Comparison of ENCODE assay signal across 8 mouse cellular contexts in the genomic region with DNA sequence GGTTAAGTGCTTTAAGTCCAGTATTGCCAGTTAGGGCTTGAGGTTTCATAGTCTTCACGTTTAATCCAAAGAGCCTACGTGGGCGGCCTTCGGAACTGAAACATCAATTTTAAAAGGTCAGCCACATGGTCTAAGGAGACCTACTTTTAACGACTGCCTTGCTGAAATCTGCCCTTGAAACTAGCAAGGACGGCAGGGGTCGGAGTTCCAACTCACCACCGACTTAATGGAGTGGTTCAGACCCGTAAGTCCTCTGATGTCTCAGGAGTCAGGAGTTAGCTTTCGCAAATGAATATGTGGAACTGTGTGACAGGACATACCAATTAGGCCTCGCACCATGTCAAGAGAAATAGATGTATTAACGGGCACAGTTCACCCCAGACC. TPM values are rescaled to one million over a fixed set of nuclear protein-coding genes. Genes with fewer than 3 reads are reported as not detected.
DNase-seq lines count a peak whose midpoint lies in the region; ATAC-seq and TF ChIP-seq lines count a peak whose summit lies in the region.

No protein-coding gene starts in this region.

- H3K4me3 ChIP-seq in heart, embryonic 11.5 days (ENCODE audit: low read depth, low read length), result peak overlapping the region; percentile 89
- H3K4me3 ChIP-seq in ES-E14 (ENCODE audit: insufficient read depth in 1 of 2, low read depth in 1 of 2, low read length in 2 of 2, poor library complexity in 1 of 2, severe bottlenecking in 1 of 2), result peak overlapping the region; percentile 73 to 88
- H3K4me3 ChIP-seq in hindbrain, embryonic 10.5 days, result peak overlapping the region; percentile 68
- peak overlapping the region; percentile 99 for H3K4me3 ChIP-seq in megakaryocyte, embryonic 14.5 days (replicated peaks)

- H3K27ac ChIP-seq in heart, embryonic 11.5 days (ENCODE audit: low read depth, low read length), result peak overlapping the region; percentile 86
- peak overlapping the region; percentile 41 for H3K27ac ChIP-seq in ES-E14 (ENCODE audit: insufficient read depth, low read depth, low read length, poor library complexity, severe bottlenecking)
- peak overlapping the region; percentile 87 for H3K27ac ChIP-seq in hindbrain, embryonic 10.5 days

- no peaks in the 10 kb centered on the region for H3K9me3 ChIP-seq in heart, embryonic 11.5 days (replicated peaks; ENCODE audit: control insufficient read depth, low read length)
- no peaks in the 10 kb centered on the region for H3K9me3 ChIP-seq in ES-E14 (ENCODE audit: control insufficient read depth, insufficient read depth, low read depth, low read length)
- no peaks in the 10 kb centered on the region for H3K9me3 ChIP-seq in hindbrain, embryonic 10.5 days
- no peaks in the 10 kb centered on the region for H3K9me3 ChIP-seq in megakaryocyte, embryonic 14.5 days

- no peak for ATAC-seq in heart, embryonic 11.5 days (replicated peaks; ENCODE audit: insufficient number of reproducible peaks, low FRiP score, low TSS enrichment)

- H3K4me2 ChIP-seq in heart, embryonic 11.5 days, result peak overlapping the region; percentile 95

- no peak for DNase-seq in heart, postnatal 36 days
- DNase-seq in ES-E14 (ENCODE audit: low read depth, low spot score) (no peak), adipocyte (ENCODE audit: low spot score) (no peak)
- no peak for DNase-seq in hindbrain, embryonic 10.5 days (ENCODE audit: low spot score)
- no peak for DNase-seq in cerebellum, adult 9-11 months
- DNase-seq in cerebellum, adult 18-20 months, result no peak

- intact Hi-C loops in heart, postnatal 36 days (cut with DNase I), result no loop called here

- H3K9ac ChIP-seq in heart, embryonic 11.5 days (ENCODE audit: low read depth, low read length), result peak overlapping the region; percentile 95
- peak overlapping the region; percentile 85 for H3K9ac ChIP-seq in ES-E14 (ENCODE audit: insufficient read depth, low read depth, low read length, poor library complexity, severe bottlenecking)

- H3K27me3 ChIP-seq in heart, embryonic 11.5 days (ENCODE audit: control insufficient read depth, insufficient read depth, low read length), result no peaks in the 10 kb centered on the region
- no peaks in the 10 kb centered on the region for H3K27me3 ChIP-seq in hindbrain, embryonic 10.5 days (ENCODE audit: insufficient read depth, poor library complexity, severe bottlenecking)
- no peaks in the 10 kb centered on the region for H3K27me3 ChIP-seq in megakaryocyte, embryonic 14.5 days (replicated peaks)

- peaks cover 8% of the 10 kb centered on the region for H3K36me3 ChIP-seq in heart, embryonic 11.5 days (ENCODE audit: control insufficient read depth, insufficient read depth, low read length)
- peaks cover 12% of the 10 kb centered on the region for H3K36me3 ChIP-seq in ES-E14 (ENCODE audit: control insufficient read depth, insufficient read depth, low read length, poor library complexity, severe bottlenecking)
- peaks cover 33% of the 10 kb centered on the region for H3K36me3 ChIP-seq in hindbrain, embryonic 10.5 days
- peaks cover 20% of the 10 kb centered on the region for H3K36me3 ChIP-seq in megakaryocyte, embryonic 14.5 days (replicated peaks; ENCODE audit: low read length)

- peaks cover 11% of the 10 kb centered on the region; the same call in 1 of the 2 replicates for H3K4me1 ChIP-seq in heart, embryonic 11.5 days (ENCODE audit: control insufficient read depth, insufficient read depth, low read length)
- peaks cover 0 to 8% of the 10 kb centered on the region in 2 experiments; a peak in 2 of 4 replicates for H3K4me1 ChIP-seq in ES-E14 (ENCODE audit: control insufficient read depth in 2 of 2, insufficient read depth in 2 of 2, low read length in 2 of 2, poor library complexity in 1 of 2)
- H3K4me1 ChIP-seq in hindbrain, embryonic 10.5 days (replicated peaks), result peaks cover 18% of the 10 kb centered on the region
- H3K4me1 ChIP-seq in megakaryocyte, embryonic 14.5 days, result peaks cover 20% of the 10 kb centered on the region

- 3% methylated on average over 12 of the region's 12 CpGs for WGBS in heart, embryonic 11.5 days (ENCODE audit: insufficient replicate concordance)
- WGBS in hindbrain, embryonic 10.5 days, result 6% methylated on average over 12 of the region's 12 CpGs

- in situ Hi-C loops in ES-E14 (cut with MboI; ENCODE audit: low sequenced_read_pairs in 2 of 2, unreplicated experiment in 2 of 2), result no loop called here

TF ChIP-seq in ES-E14, 5 proteins besides CTCF, POLR2A, EP300 and RAD21:
- no peak for TF ChIP-seq CHD2 (IDR thresholded peaks at IDR 0.05; ENCODE audit: low read depth, low read length)
- no peak for TF ChIP-seq ZC3H11A (IDR thresholded peaks at IDR 0.05; ENCODE audit: borderline replicate concordance, low read depth, low read length)
- no peak for TF ChIP-seq HCFC1 (IDR thresholded peaks at IDR 0.05; ENCODE audit: borderline replicate concordance, insufficient read depth, low read length)
- TF ChIP-seq MAFK (IDR thresholded peaks at IDR 0.05; ENCODE audit: insufficient read depth, low read depth, low read length), result no peak
- no peak for TF ChIP-seq ZNF384 (IDR thresholded peaks at IDR 0.05; ENCODE audit: low read depth, low read length)

RNA-seq across cellular contexts. Expression of a gene that starts 0.5 kb away (rescaled TPM):
- polyA plus RNA-seq in heart, embryonic 11.5 days (2014; fragmentation: Nextera tagmentation; extraction: Ambion mirVana), result 1,482 and 1,490 TPM in 2 replicates
- 1,000 to 10,000 TPM; 1,571 to 1,600 TPM for total RNA-seq in heart, postnatal 36 days (2021)
- 963 and 1,094 TPM in 2 replicates for total RNA-seq in ES-E14 (2012; rRNA removed)
- polyA plus RNA-seq in hindbrain, embryonic 10.5 days (2016; fragmentation: Nextera tagmentation; extraction: Ambion mirVana), result 696 and 709 TPM in 2 replicates
- polyA plus RNA-seq in megakaryocyte, embryonic 14.5 days (2012; ENCODE audit: insufficient read depth, low replicate concordance), result 26.4 and 27.4 TPM in 2 replicates

RNA-seq across cellular contexts. Expression of a gene that starts 0.8 kb away (rescaled TPM):
- 50.1 and 55.8 TPM in 2 replicates for polyA plus RNA-seq in heart, embryonic 11.5 days (2014; fragmentation: Nextera tagmentation; extraction: Ambion mirVana)
- 10 to 100 TPM; 24.5 to 24.9 TPM for total RNA-seq in heart, postnatal 36 days (2021)
- total RNA-seq in ES-E14 (2012; rRNA removed), result 22.4 and 32.3 TPM in 2 replicates
- 84.0 and 104 TPM in 2 replicates for polyA plus RNA-seq in hindbrain, embryonic 10.5 days (2016; fragmentation: Nextera tagmentation; extraction: Ambion mirVana)
- 75.1 and 119 TPM in 2 replicates for polyA plus RNA-seq in megakaryocyte, embryonic 14.5 days (2012; ENCODE audit: insufficient read depth, low replicate concordance)

RNA-seq across cellular contexts. Expression of a gene that starts 42.9 kb away (rescaled TPM):
- 0.10 and 0.14 TPM in 2 replicates for polyA plus RNA-seq in heart, embryonic 11.5 days (2014; fragmentation: Nextera tagmentation; extraction: Ambion mirVana)
- not detected for total RNA-seq in heart, postnatal 36 days (2021)
- total RNA-seq in ES-E14 (2012; rRNA removed), result 1.9 and 4.5 TPM in 2 replicates
- polyA plus RNA-seq in hindbrain, embryonic 10.5 days (2016; fragmentation: Nextera tagmentation; extraction: Ambion mirVana), result 0.61 and 1.4 TPM in 2 replicates
- not detected in 2 replicates for polyA plus RNA-seq in megakaryocyte, embryonic 14.5 days (2012; ENCODE audit: insufficient read depth, low replicate concordance)

Comparison
In these comparisons a context has a peak if more than half of its experiments do, and no peak if none do; other contexts are left out.
1. RNA of a gene that starts 0.5 kb away (polyA plus RNA-seq): 1,482 to 1,490 TPM in heart, embryonic 11.5 days and 696 to 709 TPM in hindbrain, embryonic 10.5 days; 26.4 to 27.4 TPM in megakaryocyte, embryonic 14.5 days; every median in the first group is over 10 times any median in the second.
2. Peak in every context shown above with its lines, with median percentiles within 50 percentile points of each other: H3K27ac ChIP-seq and H3K4me3 ChIP-seq.